Mouse (Mus musculus) lung, adult 2 months (tissue): ENCODE measurements around the gene Olfr1251. TPM values are rescaled to one million over a fixed set of nuclear protein-coding genes. Genes with fewer than 3 reads are reported as not detected.
"Not testable (repeated sequence)": the region's sequence is repeated elsewhere in the genome, so short reads cannot be mapped to it uniquely, and the experiment has no call there.

Source experiments
- DNase-seq: peaks from one replicate; pipeline ENCODE4 v3.0.0; 2022
- H3K4me1 ChIP-seq: fragments of 200-500 bp; 2 replicates; pipeline ENCODE4 v1.6.1; 2011; ENCODE audit warnings: low read length; ENCODE audit not compliant: control insufficient read depth, insufficient read depth
- H3K4me3 ChIP-seq: fragments of 200-500 bp; replicated peaks from 2 replicates; pipeline ENCODE3; 2011; ENCODE audit warnings: low read depth, mild to moderate bottlenecking, control low read depth, low read length; ENCODE audit errors: extremely low read depth
- CTCF ChIP-seq: fragments of 200-500 bp; IDR thresholded peaks from 2 replicates; pipeline ENCODE4 v1.5.1; 2011; ENCODE audit warnings: mild to moderate bottlenecking, low read length, control low read depth; ENCODE audit not compliant: insufficient read depth
- POLR2A ChIP-seq: fragments of 200-500 bp; IDR thresholded peaks from 2 replicates; pipeline ENCODE4 v1.6.1; 2011; ENCODE audit warnings: low read depth, mild to moderate bottlenecking, control low read depth, low read length, borderline replicate concordance; ENCODE audit errors: extremely low read depth
- WGBS: fragments of 180-500 bp; shearing (Covaris S2); methylation state at CpG from one replicate; pipeline ENCODE4 v1.1.7; 2018; 5-methylcytosine and 5-hydroxymethylcytosine counted together
- polyA plus RNA-seq: library from polyadenylated mRNA; depleted of rRNA; stranded (reverse); fragments of >200 nt; gene quantifications from 2 replicates; pipeline ENCODE4 v1.2.3, GENCODE M21; 2012; rRNA removed

The Olfr1251 gene
- not detected in 2 replicates for polyA plus RNA-seq

- Histone ChIP-seq H3K4me1 (no peaks in the 10 kb centered on the region), H3K4me3 (no peak within 1 kb of the TSS)
- TF ChIP-seq POLR2A (no peak), CTCF (no peak)
- DNase-seq: no peak
Measured at GRCm38 (mm10) chr2:89671836-89672235, at the start of gene Olfr1251. Olfr1251 (minus strand) TSS chr2:89671936.

- no peak for TF ChIP-seq CTCF
- no peak for TF ChIP-seq POLR2A
- WGBS: 70% methylated on average over 6 of the region's 6 CpGs
- Histone ChIP-seq H3K4me1 (no peaks in the 10 kb centered on the region), H3K4me3 (no peak overlapping the region)
- no peak for DNase-seq
Measured at GRCm38 (mm10) chr2:89691980-89692379, 20.2 kb upstream of the Olfr1251 start.

- no peak for DNase-seq
- Histone ChIP-seq H3K4me1 (no peaks in the 10 kb centered on the region), H3K4me3 (no peak within 1 kb of the TSS)
- TF ChIP-seq CTCF (no peak), POLR2A (no peak)
Measured at GRCm38 (mm10) chr2:89661367-89661766, 10.4 kb downstream of the Olfr1251 start, which contains the start of gene Olfr1250. Olfr1250 (minus strand) TSS chr2:89661467.

- no peak within 1 kb of the TSS for H3K4me3 ChIP-seq
- no peak for TF ChIP-seq CTCF
- TF ChIP-seq POLR2A: no peak
- DNase-seq: no peak
- WGBS: 89% methylated on average over 2 of the region's 2 CpGs
- H3K4me1 ChIP-seq: no peaks in the 10 kb centered on the region
Measured at GRCm38 (mm10) chr2:89634883-89635282, 36.9 kb downstream of the Olfr1251 start, which contains the start of gene Olfr1249. Olfr1249 (minus strand) TSS chr2:89634983.

- 91% methylated on average over 1 of the region's 1 CpGs for whole genome bisulfite sequencing
- not testable (repeated sequence) for H3K4me3 ChIP-seq, H3K4me1 ChIP-seq, DNase-seq
Measured at GRCm38 (mm10) chr2:89618145-89618544, 53.6 kb downstream of the Olfr1251 start, which contains the start of gene Olfr1248. Olfr1248 (minus strand) TSS chr2:89618245.

Other genes with a start within 250 kb of the Olfr1251 start
- gene Olfr1240, start 228.9 kb downstream of the Olfr1251 start, polyA plus RNA-seq: not detected in 2 replicates
- gene Olfr1241, start 184.8 kb downstream of the Olfr1251 start, polyA plus RNA-seq: not detected in 2 replicates
- not detected in 2 replicates for gene Olfr1242, start 173.6 kb downstream of the Olfr1251 start, polyA plus RNA-seq
- not detected in 2 replicates for gene Olfr1243, start 140.4 kb downstream of the Olfr1251 start, polyA plus RNA-seq
- gene Olfr1245, start 93.5 kb downstream of the Olfr1251 start, polyA plus RNA-seq: not detected in 2 replicates
- gene Olfr1246, start 78.8 kb downstream of the Olfr1251 start, polyA plus RNA-seq: not detected in 2 replicates
- gene Olfr1247, start 57.8 kb downstream of the Olfr1251 start, polyA plus RNA-seq: not detected in 2 replicates
- gene Olfr1248, start 53.7 kb downstream of the Olfr1251 start, polyA plus RNA-seq: not detected in 2 replicates
- gene Olfr1249, start 37.0 kb downstream of the Olfr1251 start, polyA plus RNA-seq: not detected in 2 replicates
- not detected in 2 replicates for gene Olfr1250, start 10.5 kb downstream of the Olfr1251 start, polyA plus RNA-seq
- not detected in 2 replicates for gene Olfr1252, start 53.1 kb upstream of the Olfr1251 start, polyA plus RNA-seq
- gene Olfr1253, start 85.2 kb upstream of the Olfr1251 start, polyA plus RNA-seq: not detected in 2 replicates
- gene Olfr1254, start 121.7 kb upstream of the Olfr1251 start, polyA plus RNA-seq: not detected in 2 replicates
- not detected in 2 replicates for gene Olfr1255, start 140.1 kb upstream of the Olfr1251 start, polyA plus RNA-seq
- gene Olfr1256, start 169.6 kb upstream of the Olfr1251 start, polyA plus RNA-seq: not detected in 2 replicates
- gene Olfr48, start 176.3 kb upstream of the Olfr1251 start, polyA plus RNA-seq: not detected in 2 replicates
- not detected in 2 replicates for gene Olfr1257, start 206.5 kb upstream of the Olfr1251 start, polyA plus RNA-seq